Mouse (Mus musculus) liver, postnatal 0 days (tissue): ENCODE measurements around the gene Krtap4-2.

ENCODE experiments used
- CTCF ChIP-seq: sonication (generic); IDR thresholded peaks from 2 replicates; pipeline ENCODE4 v1.5.1; 2016; ENCODE audit warnings: antibody characterized with exemption, low read depth
- EP300 ChIP-seq: IDR thresholded peaks from 2 replicates; pipeline ENCODE4 v1.6.1; 2016; ENCODE audit warnings: antibody characterized with exemption, low read depth, mild to moderate bottlenecking

DNA sequence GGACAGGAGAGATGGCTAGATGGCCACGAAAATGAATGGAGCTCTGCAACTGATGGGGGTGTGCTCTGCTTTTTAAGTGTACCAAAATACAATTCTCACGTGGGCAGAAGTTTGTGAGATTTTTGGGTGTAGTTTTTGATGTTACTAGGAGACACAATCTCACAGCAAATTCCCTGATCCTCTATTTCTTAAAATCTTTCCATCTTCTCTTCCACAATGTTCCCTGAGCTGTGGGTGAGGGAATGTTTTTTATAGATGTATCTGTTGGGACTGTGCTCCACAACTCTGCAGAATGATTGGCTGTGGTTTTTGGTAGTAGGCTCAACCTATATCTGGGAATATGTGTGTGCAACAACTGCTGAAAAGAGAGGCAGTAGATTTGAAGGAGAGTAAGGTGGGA, 1.6 kb downstream of the Krtap4-2 start:
- no peak for TF ChIP-seq CTCF
- no peak for TF ChIP-seq EP300
